Mouse (Mus musculus): ENCODE results near the gene Mkln1. TPM values are rescaled to one million over a fixed set of nuclear protein-coding genes. Genes with fewer than 3 reads are reported as not detected.

Mkln1 gene
- polyA plus RNA-seq, 1 experiment from 2014 or later: 124 TPM

GRCm38 (mm10) chr6:31528339-31528738, 129.8 kb downstream of the Mkln1 start:
- WGBS: 84% methylated on average over 5 of the region's 5 CpGs
- Histone ChIP-seq H3K4me1 (no peaks in the 10 kb centered on the region), H3K4me2 (no peak overlapping the region), H3K36me3 (peaks cover 12% of the 10 kb centered on the region), H3K27ac (replicated peaks) (no peak overlapping the region), H3K4me3 (replicated peaks) (no peak overlapping the region), H3K9ac (replicated peaks) (no peak overlapping the region), H3K27me3 (replicated peaks) (no peaks in the 10 kb centered on the region), H3K9me3 (replicated peaks) (no peaks in the 10 kb centered on the region)
- no peak for ATAC-seq (ENCODE audit: low FRiP score)

GRCm38 (mm10) chr6:31531880-31532279, 133.3 kb downstream of the Mkln1 start:
- Histone ChIP-seq H3K9me3 (replicated peaks) (no peaks in the 10 kb centered on the region), H3K36me3 (no peaks in the 10 kb centered on the region), H3K4me3 (replicated peaks) (no peak overlapping the region), H3K9ac (replicated peaks) (no peak overlapping the region), H3K27me3 (replicated peaks) (no peaks in the 10 kb centered on the region), H3K4me1 (no peaks in the 10 kb centered on the region), H3K27ac (replicated peaks) (no peak overlapping the region), H3K4me2 (no peak overlapping the region)
- no peak for ATAC-seq (ENCODE audit: low FRiP score)
- 97% methylated on average over 3 of the region's 3 CpGs for WGBS

- no peaks in the 10 kb centered on the region for H3K36me3 ChIP-seq
- no peak overlapping the region for H3K9ac ChIP-seq (replicated peaks)
- peaks cover 4% of the 10 kb centered on the region; the same call in 1 of the 2 replicates for H3K4me1 ChIP-seq
- H3K4me3 ChIP-seq (replicated peaks): no peak overlapping the region
- no peak overlapping the region for H3K27ac ChIP-seq (replicated peaks)
- H3K4me2 ChIP-seq: no peak overlapping the region
- no peaks in the 10 kb centered on the region for H3K9me3 ChIP-seq (replicated peaks)
- 96% methylated on average over 5 of the region's 5 CpGs for WGBS
- no peaks in the 10 kb centered on the region for H3K27me3 ChIP-seq (replicated peaks)
- no peak for ATAC-seq (ENCODE audit: low FRiP score)
Measured at GRCm38 (mm10) chr6:31534705-31535104, 136.2 kb downstream of the Mkln1 start.

GRCm38 (mm10) chr6:31537193-31537592, 138.7 kb downstream of the Mkln1 start:
- H3K4me1 ChIP-seq: peaks cover 4% of the 10 kb centered on the region; the same call in 1 of the 2 replicates
- ATAC-seq (ENCODE audit: low FRiP score): no peak
- no peak overlapping the region for H3K9ac ChIP-seq (replicated peaks)
- H3K9me3 ChIP-seq (replicated peaks): no peaks in the 10 kb centered on the region
- no peak overlapping the region for H3K4me3 ChIP-seq (replicated peaks)
- H3K27me3 ChIP-seq (replicated peaks): no peaks in the 10 kb centered on the region
- WGBS: 82% methylated on average over 4 of the region's 4 CpGs
- H3K27ac ChIP-seq (replicated peaks): no peak overlapping the region; the same call in 1 of the 2 replicates
- H3K36me3 ChIP-seq: no peaks in the 10 kb centered on the region
- no peak overlapping the region for H3K4me2 ChIP-seq

DNA sequence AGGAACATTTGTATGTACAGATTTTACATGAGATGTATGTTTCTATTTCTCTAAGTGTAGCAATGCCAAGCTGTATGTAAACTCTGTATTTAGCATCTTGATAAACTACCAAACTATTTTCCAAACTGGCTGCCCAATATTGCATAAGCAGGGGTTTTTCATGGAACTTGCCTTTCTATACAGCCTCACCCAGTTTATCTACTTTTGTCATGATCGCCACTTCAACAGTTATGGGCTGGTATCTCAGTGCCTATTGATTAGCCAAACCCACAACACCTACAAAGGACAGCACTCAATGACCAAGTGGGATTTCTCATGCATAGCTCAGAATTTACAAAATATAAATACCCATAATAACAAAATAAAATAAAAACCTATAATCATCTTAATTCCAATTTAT, 139.6 kb downstream of the Mkln1 start:
- no peak overlapping the region for H3K9ac ChIP-seq (replicated peaks)

DNA sequence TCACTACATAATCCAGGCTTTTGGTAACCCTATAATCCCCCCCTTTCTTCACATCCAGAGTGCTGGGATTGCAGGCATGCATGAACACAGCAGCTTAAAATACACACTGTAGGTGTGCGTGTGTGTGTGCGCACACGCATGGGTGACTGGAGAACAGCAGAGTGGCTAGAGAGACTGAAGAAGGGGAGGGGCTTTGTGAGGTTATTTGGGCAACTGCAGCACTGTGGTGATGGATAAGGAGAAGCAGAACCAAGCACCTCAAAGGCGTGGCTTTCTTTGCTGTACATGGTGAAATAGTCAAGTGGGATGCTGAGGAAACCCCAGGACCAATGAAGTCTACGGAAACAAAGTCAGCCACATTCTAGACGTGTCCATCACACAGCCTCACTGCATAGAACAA, 141.5 kb downstream of the Mkln1 start:
- no peak overlapping the region for H3K27ac ChIP-seq (replicated peaks)
- no peaks in the 10 kb centered on the region for H3K36me3 ChIP-seq
- ATAC-seq (ENCODE audit: low FRiP score): no peak
- H3K4me3 ChIP-seq (replicated peaks): no peak overlapping the region
- H3K4me2 ChIP-seq: no peak overlapping the region
- no peaks in the 10 kb centered on the region for H3K27me3 ChIP-seq (replicated peaks)
- no peaks in the 10 kb centered on the region for H3K9me3 ChIP-seq (replicated peaks)
- peaks cover 7% of the 10 kb centered on the region for H3K4me1 ChIP-seq
- H3K9ac ChIP-seq (replicated peaks): no peak overlapping the region
- 90% methylated on average over 6 of the region's 6 CpGs for WGBS

More for the DNA sequence above, 139.6 kb downstream of the Mkln1 start:
- no peak overlapping the region for H3K27ac ChIP-seq (replicated peaks)
- no peak for ATAC-seq (ENCODE audit: low FRiP score)
- no peak overlapping the region for H3K4me3 ChIP-seq (replicated peaks)
- H3K27me3 ChIP-seq (replicated peaks): no peaks in the 10 kb centered on the region
- no peak overlapping the region for H3K4me2 ChIP-seq
- no peaks in the 10 kb centered on the region for H3K36me3 ChIP-seq
- WGBS: 97% methylated on average over 1 of the region's 1 CpGs
- no peaks in the 10 kb centered on the region for H3K9me3 ChIP-seq (replicated peaks)
- peaks cover 7% of the 10 kb centered on the region for H3K4me1 ChIP-seq

DNA sequence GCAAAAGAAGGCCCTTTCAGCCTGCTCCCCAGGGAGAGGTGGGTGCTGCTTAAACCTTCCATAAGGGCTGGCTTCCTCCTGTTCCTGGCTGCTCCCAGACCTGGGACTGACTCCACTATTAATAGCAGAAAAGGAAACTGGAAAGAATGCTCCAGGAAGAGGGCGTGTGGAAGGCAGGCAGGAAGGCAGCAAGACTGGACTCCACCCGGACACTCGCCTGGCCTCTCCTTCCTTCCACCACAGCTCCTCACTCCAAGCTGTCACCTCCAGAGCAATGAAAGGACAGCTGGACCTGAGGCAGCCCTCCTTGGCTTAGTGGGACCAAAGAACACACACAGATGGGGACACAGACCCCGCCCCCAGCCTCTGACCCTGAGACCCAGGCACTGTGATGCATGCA, 145.8 kb downstream of the Mkln1 start:
- no peaks in the 10 kb centered on the region for H3K9me3 ChIP-seq (replicated peaks)
- H3K27ac ChIP-seq (replicated peaks): no peak overlapping the region
- H3K27me3 ChIP-seq (replicated peaks): no peaks in the 10 kb centered on the region
- no peak overlapping the region for H3K9ac ChIP-seq (replicated peaks)
- no peak overlapping the region for H3K4me3 ChIP-seq (replicated peaks)
- 79% methylated on average over 4 of the region's 4 CpGs for WGBS
- H3K4me2 ChIP-seq: no peak overlapping the region
- H3K4me1 ChIP-seq: peaks cover 28% of the 10 kb centered on the region
- no peak for ATAC-seq (ENCODE audit: low FRiP score)
- H3K36me3 ChIP-seq: no peaks in the 10 kb centered on the region

GRCm38 (mm10) chr6:31549361-31550051, 151.0 kb downstream of the Mkln1 start:
- H3K27ac ChIP-seq (replicated peaks): no peak overlapping the region

DNA sequence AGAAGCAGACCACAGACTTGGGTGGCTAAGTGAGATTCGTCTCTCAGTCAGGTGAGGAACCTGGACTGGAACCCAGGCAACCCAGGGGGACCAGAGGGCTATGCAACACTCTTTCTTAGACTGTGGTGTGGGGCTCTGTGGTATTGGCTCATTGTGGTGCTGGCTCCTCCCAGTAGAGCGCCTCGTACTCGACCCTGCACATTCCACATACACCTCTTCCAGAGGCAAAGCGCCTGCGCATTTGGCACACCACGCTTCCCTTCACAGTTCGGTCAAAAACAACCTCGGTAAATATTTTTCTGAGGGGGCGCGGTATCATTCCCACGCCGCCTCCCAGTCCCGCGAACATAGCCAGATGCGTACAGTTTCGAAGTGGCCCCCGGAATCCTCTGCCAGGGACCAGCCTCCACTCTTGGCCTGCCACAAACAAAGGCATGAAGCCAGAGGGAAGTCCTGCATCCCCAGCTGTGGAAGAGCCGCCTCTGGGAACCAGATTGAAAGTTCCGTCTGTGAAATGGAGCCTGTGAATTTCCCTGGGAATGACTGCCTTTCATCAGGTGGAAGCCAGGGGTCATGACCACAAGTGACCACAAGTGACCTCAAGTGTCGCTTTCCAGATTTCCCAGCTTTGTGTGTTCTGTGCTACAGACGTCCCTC, 152.5 kb downstream of the Mkln1 start:
- Histone ChIP-seq H3K9ac (replicated peaks) (no peak overlapping the region), H3K4me3 (replicated peaks) (no peak overlapping the region), H3K27me3 (replicated peaks) (no peaks in the 10 kb centered on the region), H3K36me3 (no peaks in the 10 kb centered on the region), H3K4me1 (peaks cover 31% of the 10 kb centered on the region), H3K27ac (replicated peaks) (no peak overlapping the region), H3K4me2 (no peak overlapping the region), H3K9me3 (replicated peaks) (no peaks in the 10 kb centered on the region)
- ATAC-seq (ENCODE audit: low FRiP score): no peak
- WGBS: 85% methylated on average over 22 of the region's 22 CpGs

More at GRCm38 (mm10) chr6:31549361-31550051, 151.0 kb downstream of the Mkln1 start:
- H3K9me3 ChIP-seq (replicated peaks): no peaks in the 10 kb centered on the region
- H3K36me3 ChIP-seq: no peaks in the 10 kb centered on the region
- ATAC-seq (ENCODE audit: low FRiP score): peak; percentile 63; the same call in 1 of the 2 replicates
- no peaks in the 10 kb centered on the region for H3K27me3 ChIP-seq (replicated peaks)
- no peak overlapping the region for H3K4me3 ChIP-seq (replicated peaks)
- H3K9ac ChIP-seq (replicated peaks): no peak overlapping the region
- H3K4me1 ChIP-seq: peaks cover 32% of the 10 kb centered on the region
- WGBS: 58% methylated on average over 5 of the region's 5 CpGs
- H3K4me2 ChIP-seq: no peak overlapping the region

DNA sequence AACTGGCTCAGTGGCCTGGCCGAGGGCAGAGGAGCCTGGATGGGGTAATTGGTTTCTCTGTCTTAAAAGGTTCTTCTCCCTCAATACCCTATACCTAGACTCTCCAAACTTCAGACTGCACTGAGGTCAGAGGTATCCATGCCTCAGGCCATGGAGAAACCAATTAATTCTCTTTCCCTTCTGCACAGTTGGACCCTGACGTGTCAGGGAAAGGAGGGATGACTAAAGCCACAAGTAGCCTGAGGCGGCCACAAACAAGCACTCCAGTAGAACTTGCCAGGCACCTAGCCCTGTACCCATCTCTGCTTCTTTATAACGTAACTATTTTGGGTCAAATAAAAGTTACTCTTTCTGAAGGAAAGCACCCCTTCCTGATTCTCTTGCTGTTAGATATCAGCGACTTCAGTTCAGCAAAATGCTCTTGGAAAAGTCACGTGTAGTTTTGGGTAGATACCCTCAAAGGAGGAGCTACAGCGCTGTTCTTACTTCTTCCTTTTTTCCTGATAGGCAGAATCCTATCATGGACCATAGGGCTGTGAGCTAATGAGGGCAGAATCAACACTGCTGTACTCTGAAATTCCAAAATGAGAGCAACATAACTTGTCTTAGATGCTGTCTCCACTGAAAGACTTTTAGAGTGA, 158.0 kb downstream of the Mkln1 start:
- H3K9me3 ChIP-seq (replicated peaks): no peaks in the 10 kb centered on the region
- H3K27me3 ChIP-seq (replicated peaks): no peaks in the 10 kb centered on the region
- 90% methylated on average over 7 of the region's 7 CpGs for WGBS
- no peak overlapping the region for H3K4me2 ChIP-seq
- no peak for ATAC-seq (ENCODE audit: low FRiP score)
- H3K36me3 ChIP-seq: no peaks in the 10 kb centered on the region
- H3K27ac ChIP-seq (replicated peaks): no peak overlapping the region
- peaks cover 18% of the 10 kb centered on the region for H3K4me1 ChIP-seq
- H3K9ac ChIP-seq (replicated peaks): no peak overlapping the region
- no peak overlapping the region for H3K4me3 ChIP-seq (replicated peaks)

DNA sequence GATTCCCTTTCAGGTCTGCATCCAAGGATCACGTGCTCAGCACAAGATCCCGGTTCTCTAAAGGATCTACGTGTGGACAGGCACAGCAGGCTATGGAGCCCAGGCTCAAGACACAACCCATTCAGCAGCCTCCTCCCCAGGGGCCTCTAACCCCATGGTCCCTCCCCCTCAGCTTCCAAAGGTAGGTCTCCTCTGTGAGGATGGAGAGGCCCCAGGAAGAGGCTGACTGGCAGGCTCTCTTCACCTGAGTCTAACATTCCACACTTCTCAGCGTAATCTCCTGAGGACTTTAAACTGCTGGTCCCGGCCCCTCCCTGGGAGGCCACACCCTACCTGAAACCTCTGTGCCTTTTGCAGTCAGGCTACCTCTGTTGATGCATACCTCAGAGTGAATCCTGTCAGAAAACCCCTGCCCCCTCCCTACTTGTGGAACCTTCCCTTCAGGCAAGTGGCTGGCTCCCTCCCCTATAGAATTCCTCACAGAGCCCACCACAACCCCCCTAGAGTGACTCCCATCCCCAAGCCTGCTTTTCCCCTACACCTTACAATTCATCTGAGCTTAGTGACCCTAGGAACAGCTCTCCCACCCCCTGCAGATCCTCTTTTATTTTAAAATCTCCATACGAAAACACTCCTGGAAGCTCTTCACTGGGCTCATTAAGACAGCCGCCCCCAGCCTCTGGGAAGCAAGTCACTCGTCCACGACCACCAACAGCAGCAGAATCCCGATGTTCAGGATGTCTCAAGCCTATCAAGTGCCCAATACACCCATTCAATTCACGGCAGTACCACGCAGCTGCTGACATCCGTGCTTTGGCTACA, 161.8 kb downstream of the Mkln1 start:
- Histone ChIP-seq H3K4me2 (peak overlapping the region; percentile 96), H3K27ac (replicated peaks) (no peak overlapping the region), H3K4me3 (replicated peaks) (no peak overlapping the region), H3K36me3 (no peaks in the 10 kb centered on the region), H3K27me3 (replicated peaks) (no peaks in the 10 kb centered on the region), H3K4me1 (peaks cover 47% of the 10 kb centered on the region), H3K9me3 (replicated peaks) (no peaks in the 10 kb centered on the region), H3K9ac (replicated peaks) (no peak overlapping the region)
- ATAC-seq (ENCODE audit: low FRiP score): no peak
- 16% methylated on average over 13 of the region's 13 CpGs for WGBS

Measured in neural tube, embryonic 15.5 days (tissue).